Mouse (Mus musculus) intestine, postnatal 0 days (tissue): ENCODE measurements around the gene Axin2. TPM values are rescaled to one million over a fixed set of nuclear protein-coding genes. Genes with fewer than 3 reads are reported as not detected.

ENCODE experiments used
- ATAC-seq: fragments of 200-750 bp; cut with Nextera tagmentation; 2 replicates; pipeline ENCODE4 v1.8.0; 2017; ENCODE audit warnings: mild to moderate bottlenecking, moderate TSS enrichment, moderate library complexity
- H3K27ac ChIP-seq: fragments of 300-500 bp; sonication (generic); 2 replicates; pipeline ENCODE4 v1.5.1; 2014; ENCODE audit warnings: mild to moderate bottlenecking, low read depth, low read length, moderate library complexity
- H3K27me3 ChIP-seq: fragments of 300-500 bp; sonication (generic); replicated peaks from 2 replicates; pipeline ENCODE4 v1.6.1; 2014; ENCODE audit warnings: low read length, mixed read lengths; ENCODE audit not compliant: control insufficient read depth, insufficient read depth
- H3K36me3 ChIP-seq: fragments of 300-500 bp; sonication (generic); 2 replicates; pipeline ENCODE4 v1.6.1; 2014; ENCODE audit warnings: mild to moderate bottlenecking, moderate library complexity; ENCODE audit not compliant: control insufficient read depth, insufficient read depth
- H3K4me1 ChIP-seq: fragments of 300-500 bp; sonication (generic); replicated peaks from 2 replicates; pipeline ENCODE4 v1.6.1; 2014; ENCODE audit warnings: antibody characterized with exemption, low read length, mixed read lengths; ENCODE audit not compliant: control insufficient read depth, insufficient read depth
- H3K4me2 ChIP-seq: fragments of 300-500 bp; sonication (generic); replicated peaks from 2 replicates; pipeline ENCODE4 v1.6.1; 2014; ENCODE audit warnings: low read depth, mild to moderate bottlenecking, moderate library complexity
- H3K4me3 ChIP-seq: fragments of 300-500 bp; sonication (generic); 2 replicates; pipeline ENCODE4 v1.5.1; 2014; ENCODE audit warnings: low read depth, low read length
- H3K9ac ChIP-seq: fragments of 300-500 bp; sonication (generic); 2 replicates; pipeline ENCODE4 v1.6.1; 2014; ENCODE audit warnings: mild to moderate bottlenecking, low read depth, low read length
- H3K9me3 ChIP-seq: fragments of 300-500 bp; sonication (generic); 2 replicates; pipeline ENCODE4 v1.6.1; 2016; ENCODE audit warnings: mixed run types; ENCODE audit not compliant: control insufficient read depth
- CTCF ChIP-seq: sonication (generic); IDR thresholded peaks from 2 replicates; pipeline ENCODE4 v1.5.1; 2016; ENCODE audit warnings: low read depth, mild to moderate bottlenecking, control low read depth, antibody characterized with exemption, moderate library complexity
- whole genome bisulfite sequencing: fragments of 180-500 bp; shearing (Covaris S2); extraction: QIAGEN DNeasy Blood & Tissue Kit; methylation state at CpG from one replicate; pipeline ENCODE4 v1.1.7; 2014; 5-methylcytosine and 5-hydroxymethylcytosine counted together
- polyA plus RNA-seq: library from polyadenylated mRNA; unstranded; fragments of >200 nt; fragmentation: Nextera tagmentation; extraction: Ambion mirVana; gene quantifications from 2 replicates; pipeline ENCODE4 v1.2.1, GENCODE M21; 2015

Gene Axin2
- polyA plus RNA-seq, 1 experiment from 2014 or later = 3.1 TPM

- no peak overlapping the region for H3K9ac ChIP-seq
- WGBS = 70% methylated on average over 19 of the region's 19 CpGs
- no peaks in the 10 kb centered on the region; the same call in 1 of the 2 replicates for H3K4me1 ChIP-seq
- TF ChIP-seq CTCF = no peak
- ATAC-seq = no peak
- peaks cover 68% of the 10 kb centered on the region for H3K36me3 ChIP-seq
- no peaks in the 10 kb centered on the region for H3K9me3 ChIP-seq
- no peak overlapping the region for H3K4me2 ChIP-seq
- H3K4me3 ChIP-seq = no peak overlapping the region
- H3K27ac ChIP-seq = no peak overlapping the region
- no peaks in the 10 kb centered on the region for H3K27me3 ChIP-seq
Observed at GRCm38 (mm10) chr11:108940655-108941412, 20.7 kb downstream of the Axin2 start.

- no peak overlapping the region for H3K9ac ChIP-seq
- no peak overlapping the region for H3K4me3 ChIP-seq
- H3K9me3 ChIP-seq = no peaks in the 10 kb centered on the region
- no peak for ATAC-seq
- TF ChIP-seq CTCF = no peak
- peaks cover 78% of the 10 kb centered on the region for H3K36me3 ChIP-seq
- no peak overlapping the region for H3K4me2 ChIP-seq
- no peaks in the 10 kb centered on the region for H3K4me1 ChIP-seq
- WGBS = 89% methylated on average over 18 of the region's 18 CpGs
- no peak overlapping the region for H3K27ac ChIP-seq
- H3K27me3 ChIP-seq = no peaks in the 10 kb centered on the region
Observed at GRCm38 (mm10) chr11:108941836-108942235, 21.7 kb downstream of the Axin2 start.

- no peaks in the 10 kb centered on the region for H3K9me3 ChIP-seq
- no peak for TF ChIP-seq CTCF
- no peak overlapping the region for H3K4me3 ChIP-seq
- H3K9ac ChIP-seq = no peak overlapping the region
- H3K4me1 ChIP-seq = no peaks in the 10 kb centered on the region
- 80% methylated on average over 11 of the region's 11 CpGs for WGBS
- ATAC-seq = no peak
- no peaks in the 10 kb centered on the region for H3K27me3 ChIP-seq
- H3K27ac ChIP-seq = no peak overlapping the region
- no peak overlapping the region for H3K4me2 ChIP-seq
- H3K36me3 ChIP-seq = peaks cover 79% of the 10 kb centered on the region
Observed at GRCm38 (mm10) chr11:108943741-108944140, 23.6 kb downstream of the Axin2 start.

- Histone ChIP-seq H3K4me2 (no peak overlapping the region), H3K9ac (no peak overlapping the region), H3K9me3 (no peaks in the 10 kb centered on the region), H3K4me1 (no peaks in the 10 kb centered on the region), H3K27me3 (no peaks in the 10 kb centered on the region), H3K36me3 (peaks cover 75% of the 10 kb centered on the region), H3K4me3 (no peak overlapping the region), H3K27ac (no peak overlapping the region)
- no peak for TF ChIP-seq CTCF
- ATAC-seq = no peak
- WGBS = 95% methylated on average over 9 of the region's 9 CpGs
Observed at GRCm38 (mm10) chr11:108945666-108946065, 25.5 kb downstream of the Axin2 start.

GRCm38 (mm10) chr11:108947425-108948184, 27.5 kb downstream of the Axin2 start:
- Histone ChIP-seq H3K27ac (no peak overlapping the region), H3K4me3 (no peak overlapping the region), H3K36me3 (peaks cover 62% of the 10 kb centered on the region), H3K4me1 (no peaks in the 10 kb centered on the region), H3K9ac (no peak overlapping the region), H3K4me2 (no peak overlapping the region), H3K27me3 (no peaks in the 10 kb centered on the region), H3K9me3 (no peaks in the 10 kb centered on the region)
- TF ChIP-seq CTCF = no peak
- WGBS = 76% methylated on average over 20 of the region's 20 CpGs
- no peak for ATAC-seq

GRCm38 (mm10) chr11:108948501-108948900, 28.4 kb downstream of the Axin2 start:
- Histone ChIP-seq H3K4me1 (no peaks in the 10 kb centered on the region), H3K27ac (0 out of 2 replicates have a peak overlapping the region, but pooled peaks have one; percentile 4), H3K4me3 (no peak overlapping the region), H3K4me2 (no peak overlapping the region), H3K27me3 (no peaks in the 10 kb centered on the region), H3K9ac (no peak overlapping the region), H3K36me3 (peaks cover 57% of the 10 kb centered on the region), H3K9me3 (no peaks in the 10 kb centered on the region)
- ATAC-seq = no peak
- TF ChIP-seq CTCF = no peak
- WGBS = 92% methylated on average over 7 of the region's 7 CpGs
